Mouse (Mus musculus) monocyte, adult 5-6 weeks (primary cell): ENCODE results near the gene Megf8. TPM values are rescaled to one million over a fixed set of nuclear protein-coding genes. Genes with fewer than 3 reads are reported as not detected.

Experiments used
- total RNA-seq: library from RNA; stranded (forward); fragments of 200-1000, 200-491, 200-594 nt; gene quantifications from 3 replicates; pipeline ENCODE4 v1.2.3, GENCODE M21; 2017

Gene Megf8
- total RNA-seq, 1 experiment from 2014 or later: 0.86 TPM

Other genes with a start within 250 kb of the Megf8 start
- 0.48 to 2.9 TPM in 2 of 3 replicates, not detected in the other for gene Grik5, start 244.8 kb upstream of the Megf8 start, total RNA-seq
- 1.5 to 4.7 TPM (median 3.4 TPM) in 3 replicates for gene Zfp574, start 244.6 kb upstream of the Megf8 start, total RNA-seq
- gene Pou2f2, start 137.4 kb upstream of the Megf8 start, total RNA-seq: 35.8 to 70.4 TPM (median 38.0 TPM) in 3 replicates
- 75.0 to 94.7 TPM (median 76.7 TPM) in 3 replicates for gene Dedd2, start 96.5 kb upstream of the Megf8 start, total RNA-seq
- gene Zfp526, start 95.7 kb upstream of the Megf8 start, total RNA-seq: 2.4 to 9.8 TPM (median 2.6 TPM) in 3 replicates
- 42.8 to 71.0 TPM (median 43.0 TPM) in 3 replicates for gene Gsk3a, start 79.3 kb upstream of the Megf8 start, total RNA-seq
- gene Erf, start 66.4 kb upstream of the Megf8 start, total RNA-seq: 3.7 to 8.1 TPM (median 7.3 TPM) in 3 replicates
- gene Cic, start 49.5 kb upstream of the Megf8 start, total RNA-seq: 55.5 to 68.5 TPM (median 65.9 TPM) in 3 replicates
- gene Pafah1b3, start 19.2 kb upstream of the Megf8 start, total RNA-seq: 8.0 to 20.6 TPM (median 20.3 TPM) in 3 replicates
- not detected in 3 replicates for gene Prr19, start 15.8 kb upstream of the Megf8 start, total RNA-seq
- gene Tmem145, start 11.1 kb upstream of the Megf8 start, total RNA-seq: not detected in 3 replicates
- not detected in 3 replicates for gene Cnfn, start 52.6 kb downstream of the Megf8 start, total RNA-seq
- 19.5 to 19.9 TPM (median 19.7 TPM) in 3 replicates for gene Lipe, start 81.5 kb downstream of the Megf8 start, total RNA-seq
- gene Cxcl17, start 95.7 kb downstream of the Megf8 start, total RNA-seq: not detected in 3 replicates
- 207 to 253 TPM (median 236 TPM) in 3 replicates for gene Ceacam1, start 160.4 kb downstream of the Megf8 start, total RNA-seq
- gene Ceacam2, start 222.7 kb downstream of the Megf8 start, total RNA-seq: 0.78 TPM in 1 of 3 replicates, not detected in the others